Mouse (Mus musculus): Measurements from ENCODE around the gene Vill. TPM values are rescaled to one million over a fixed set of nuclear protein-coding genes. Genes with fewer than 3 reads are reported as not detected.

Vill gene
- polyA plus RNA-seq, 1 experiment = 37.0 TPM

DNA sequence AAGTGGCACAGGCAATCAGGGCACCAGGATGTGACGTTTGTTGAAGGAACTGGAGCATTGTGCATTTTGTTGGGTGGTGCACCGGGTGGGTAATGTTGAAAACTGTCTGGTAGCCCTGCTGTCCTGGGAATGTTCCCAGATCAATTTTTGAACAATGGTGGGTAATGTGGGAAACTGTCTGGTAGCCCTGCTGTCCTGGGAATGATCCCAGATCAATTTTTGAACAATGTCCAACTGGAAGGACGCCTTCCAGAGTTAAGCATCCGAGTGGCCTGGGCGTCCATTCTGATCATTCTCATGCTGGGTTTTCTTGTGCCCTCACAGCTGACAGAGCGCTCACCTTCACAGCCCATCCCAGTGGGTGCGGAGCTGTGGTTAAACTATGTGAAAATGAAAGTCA is 25.2 kb upstream of the Vill start:
- Histone ChIP-seq H3K27ac (ENCODE audit: insufficient read depth, low read length) (no peak overlapping the region), H3K4me1 (ENCODE audit: control insufficient read depth, insufficient read depth, low read length) (no peaks in the 10 kb centered on the region), H3K9ac (ENCODE audit: low read depth, poor library complexity, severe bottlenecking) (no peak overlapping the region), H3K9me3 (replicated peaks; ENCODE audit: control insufficient read depth, insufficient read depth, low read length, poor library complexity, severe bottlenecking) (no peaks in the 10 kb centered on the region), H3K36me3 (ENCODE audit: control insufficient read depth, insufficient read depth, low read length, poor library complexity, severe bottlenecking) (no peaks in the 10 kb centered on the region), H3K27me3 (ENCODE audit: control insufficient read depth, insufficient read depth, low read length, poor library complexity, severe bottlenecking) (no peaks in the 10 kb centered on the region), H3K4me3 (ENCODE audit: low read depth, low read length) (no peak overlapping the region)
- TF ChIP-seq EP300 (IDR thresholded peaks at IDR 0.05; ENCODE audit: insufficient read depth, low read depth, low read length) (no peak), POLR2A (IDR thresholded peaks at IDR 0.05; ENCODE audit: insufficient read depth, low read length) (no peak), CTCF (IDR thresholded peaks at IDR 0.05; ENCODE audit: low read depth, low read length) (no peak)

DNA sequence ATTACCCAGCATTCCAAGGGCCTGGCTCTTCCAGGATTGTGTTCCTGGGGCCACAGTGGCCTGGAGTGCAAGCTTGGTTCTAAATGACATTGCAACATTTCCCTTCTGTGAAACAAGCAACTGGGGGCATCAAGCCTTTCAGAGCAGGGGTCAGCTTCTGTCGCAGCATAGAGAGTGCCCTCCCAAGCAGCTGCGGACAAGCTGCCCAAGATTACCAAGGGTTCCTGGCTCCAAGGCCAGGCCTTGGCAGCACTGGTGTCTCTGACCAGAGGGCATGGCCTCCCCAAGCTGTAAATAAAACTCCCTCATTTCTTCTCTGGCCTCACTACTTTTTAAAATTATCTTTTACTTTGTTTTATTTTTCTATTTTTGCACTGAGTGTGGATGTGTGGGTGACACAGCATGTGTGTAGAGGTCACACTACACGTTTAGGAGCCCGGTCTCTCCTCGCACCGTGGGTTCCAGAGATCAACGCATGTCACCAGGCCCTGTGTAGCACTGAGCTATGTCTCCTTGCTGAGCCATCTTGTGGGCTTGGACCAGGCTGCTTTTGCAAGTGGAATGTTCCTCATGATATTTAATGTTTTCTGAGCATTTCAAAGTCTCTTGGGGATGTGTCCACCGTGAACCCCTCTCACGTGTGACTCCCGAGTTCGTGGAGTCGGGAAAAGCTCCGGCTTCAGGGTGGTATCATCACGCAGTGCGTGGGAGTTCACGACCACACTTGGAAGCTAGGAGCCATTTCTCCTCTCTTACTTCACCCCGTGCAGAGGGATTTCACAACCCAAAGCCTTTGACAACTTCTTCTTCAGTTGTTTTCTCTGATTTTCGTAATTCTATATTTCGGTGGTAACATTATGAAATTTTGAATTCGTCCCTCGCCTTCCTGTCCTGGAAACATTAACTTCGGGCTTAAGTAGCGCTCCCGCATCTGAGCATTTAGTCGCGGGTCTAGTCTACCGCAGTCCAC is 24.1 kb upstream of the Vill start:
- Histone ChIP-seq H3K27me3 (ENCODE audit: control insufficient read depth, insufficient read depth, low read length, poor library complexity, severe bottlenecking) (no peaks in the 10 kb centered on the region), H3K4me1 (ENCODE audit: control insufficient read depth, insufficient read depth, low read length) (no peaks in the 10 kb centered on the region), H3K4me3 (ENCODE audit: low read depth, low read length) (no peak overlapping the region)

DNA sequence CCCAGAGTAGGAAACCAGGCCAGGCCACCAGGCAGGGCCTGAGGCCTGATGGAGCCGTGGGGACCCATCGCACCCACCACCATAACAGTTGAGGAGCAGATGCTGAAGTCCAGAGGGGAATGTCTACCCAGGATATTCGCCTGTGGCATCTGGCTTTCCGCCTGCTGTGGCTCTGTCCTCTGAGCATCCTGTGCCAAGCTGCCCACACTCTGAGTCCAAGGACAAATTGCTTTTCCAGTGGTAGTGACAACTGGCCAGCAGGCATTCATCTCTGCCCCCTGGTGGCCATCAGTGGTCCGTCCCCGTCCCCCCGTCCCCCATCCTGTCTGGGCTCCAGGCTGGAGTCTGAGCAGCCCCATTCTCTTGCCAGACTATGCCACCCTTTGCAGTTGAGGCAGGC is 23.0 kb upstream of the Vill start:
- Histone ChIP-seq H3K4me1 (ENCODE audit: control insufficient read depth, insufficient read depth, low read length) (no peaks in the 10 kb centered on the region), H3K9me3 (replicated peaks; ENCODE audit: control insufficient read depth, insufficient read depth, low read length, poor library complexity, severe bottlenecking) (no peaks in the 10 kb centered on the region), H3K4me3 (ENCODE audit: low read depth, low read length) (no peak overlapping the region), H3K9ac (ENCODE audit: low read depth, poor library complexity, severe bottlenecking) (no peak overlapping the region), H3K36me3 (ENCODE audit: control insufficient read depth, insufficient read depth, low read length, poor library complexity, severe bottlenecking) (no peaks in the 10 kb centered on the region), H3K27me3 (ENCODE audit: control insufficient read depth, insufficient read depth, low read length, poor library complexity, severe bottlenecking) (no peaks in the 10 kb centered on the region), H3K27ac (ENCODE audit: insufficient read depth, low read length) (no peak overlapping the region)
- TF ChIP-seq POLR2A (IDR thresholded peaks at IDR 0.05; ENCODE audit: insufficient read depth, low read length) = no peak
- peak; percentile 89 for TF ChIP-seq CTCF (IDR thresholded peaks at IDR 0.05; ENCODE audit: low read depth, low read length)
- no peak for TF ChIP-seq EP300 (IDR thresholded peaks at IDR 0.05; ENCODE audit: insufficient read depth, low read depth, low read length)

More for the DNA sequence above, 24.1 kb upstream of the Vill start:
- H3K27ac ChIP-seq (ENCODE audit: insufficient read depth, low read length) = no peak overlapping the region
- no peak overlapping the region for H3K9ac ChIP-seq (ENCODE audit: low read depth, poor library complexity, severe bottlenecking)
- TF ChIP-seq CTCF (IDR thresholded peaks at IDR 0.05; ENCODE audit: low read depth, low read length) = no peak
- TF ChIP-seq POLR2A (IDR thresholded peaks at IDR 0.05; ENCODE audit: insufficient read depth, low read length) = no peak
- TF ChIP-seq EP300 (IDR thresholded peaks at IDR 0.05; ENCODE audit: insufficient read depth, low read depth, low read length) = no peak
- H3K9me3 ChIP-seq (replicated peaks; ENCODE audit: control insufficient read depth, insufficient read depth, low read length, poor library complexity, severe bottlenecking) = no peaks in the 10 kb centered on the region
- no peaks in the 10 kb centered on the region for H3K36me3 ChIP-seq (ENCODE audit: control insufficient read depth, insufficient read depth, low read length, poor library complexity, severe bottlenecking)

DNA sequence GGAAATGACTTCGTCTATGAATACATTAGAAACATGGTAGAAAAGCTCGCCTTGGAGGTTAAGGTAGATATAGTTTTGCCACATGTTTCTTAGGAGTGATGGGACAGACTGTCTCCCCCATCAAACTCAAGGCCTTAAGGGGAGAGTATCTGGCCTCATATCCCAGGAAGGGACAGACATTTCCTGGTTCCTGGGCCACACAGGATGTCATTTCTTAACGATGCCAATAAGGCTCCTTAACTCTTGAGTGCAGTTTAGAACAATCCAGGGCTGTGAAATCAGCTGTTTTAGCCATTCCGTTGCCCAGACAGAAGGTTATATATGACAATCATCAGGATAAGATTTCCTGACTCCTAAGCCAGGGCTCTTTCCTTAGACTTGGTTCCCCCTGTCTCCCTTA is 21.5 kb upstream of the Vill start:
- H3K4me3 ChIP-seq (ENCODE audit: low read depth, low read length) = no peak overlapping the region
- no peak for TF ChIP-seq POLR2A (IDR thresholded peaks at IDR 0.05; ENCODE audit: insufficient read depth, low read length)
- no peak for TF ChIP-seq EP300 (IDR thresholded peaks at IDR 0.05; ENCODE audit: insufficient read depth, low read depth, low read length)
- TF ChIP-seq CTCF (IDR thresholded peaks at IDR 0.05; ENCODE audit: low read depth, low read length) = no peak
- H3K27me3 ChIP-seq (ENCODE audit: control insufficient read depth, insufficient read depth, low read length, poor library complexity, severe bottlenecking) = no peaks in the 10 kb centered on the region
- no peak overlapping the region for H3K27ac ChIP-seq (ENCODE audit: insufficient read depth, low read length)
- H3K36me3 ChIP-seq (ENCODE audit: control insufficient read depth, insufficient read depth, low read length, poor library complexity, severe bottlenecking) = no peaks in the 10 kb centered on the region
- H3K9ac ChIP-seq (ENCODE audit: low read depth, poor library complexity, severe bottlenecking) = no peak overlapping the region
- no peaks in the 10 kb centered on the region for H3K4me1 ChIP-seq (ENCODE audit: control insufficient read depth, insufficient read depth, low read length)
- no peaks in the 10 kb centered on the region for H3K9me3 ChIP-seq (replicated peaks; ENCODE audit: control insufficient read depth, insufficient read depth, low read length, poor library complexity, severe bottlenecking)

DNA sequence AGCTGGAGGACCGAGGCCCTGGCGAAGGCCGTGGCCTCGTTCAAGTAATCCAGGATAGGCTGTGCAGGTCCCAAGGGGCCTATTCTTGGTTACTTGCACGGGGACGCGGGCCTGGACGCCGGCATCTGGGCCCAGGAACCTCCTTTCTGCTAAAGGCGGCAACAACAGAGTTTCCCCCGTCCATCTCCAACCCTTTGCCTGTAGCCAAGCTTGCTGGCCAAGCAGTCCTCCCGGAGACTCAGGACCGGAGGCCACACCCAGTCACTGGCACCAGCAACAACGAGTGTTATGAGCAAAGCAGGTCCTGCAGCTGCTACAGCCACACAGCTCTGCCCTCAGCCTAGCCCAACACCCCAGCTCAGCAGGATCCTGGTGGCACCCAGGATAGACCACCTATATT is 20.8 kb upstream of the Vill start:
- no peak overlapping the region for H3K9ac ChIP-seq (ENCODE audit: low read depth, poor library complexity, severe bottlenecking)
- H3K27ac ChIP-seq (ENCODE audit: insufficient read depth, low read length) = no peak overlapping the region
- H3K9me3 ChIP-seq (replicated peaks; ENCODE audit: control insufficient read depth, insufficient read depth, low read length, poor library complexity, severe bottlenecking) = no peaks in the 10 kb centered on the region
- H3K4me3 ChIP-seq (ENCODE audit: low read depth, low read length) = no peak overlapping the region
- TF ChIP-seq EP300 (IDR thresholded peaks at IDR 0.05; ENCODE audit: insufficient read depth, low read depth, low read length) = no peak
- no peak for TF ChIP-seq CTCF (IDR thresholded peaks at IDR 0.05; ENCODE audit: low read depth, low read length)
- TF ChIP-seq POLR2A (IDR thresholded peaks at IDR 0.05; ENCODE audit: insufficient read depth, low read length) = no peak
- H3K27me3 ChIP-seq (ENCODE audit: control insufficient read depth, insufficient read depth, low read length, poor library complexity, severe bottlenecking) = no peaks in the 10 kb centered on the region
- H3K4me1 ChIP-seq (ENCODE audit: control insufficient read depth, insufficient read depth, low read length) = no peaks in the 10 kb centered on the region
- H3K36me3 ChIP-seq (ENCODE audit: control insufficient read depth, insufficient read depth, low read length, poor library complexity, severe bottlenecking) = no peaks in the 10 kb centered on the region

DNA sequence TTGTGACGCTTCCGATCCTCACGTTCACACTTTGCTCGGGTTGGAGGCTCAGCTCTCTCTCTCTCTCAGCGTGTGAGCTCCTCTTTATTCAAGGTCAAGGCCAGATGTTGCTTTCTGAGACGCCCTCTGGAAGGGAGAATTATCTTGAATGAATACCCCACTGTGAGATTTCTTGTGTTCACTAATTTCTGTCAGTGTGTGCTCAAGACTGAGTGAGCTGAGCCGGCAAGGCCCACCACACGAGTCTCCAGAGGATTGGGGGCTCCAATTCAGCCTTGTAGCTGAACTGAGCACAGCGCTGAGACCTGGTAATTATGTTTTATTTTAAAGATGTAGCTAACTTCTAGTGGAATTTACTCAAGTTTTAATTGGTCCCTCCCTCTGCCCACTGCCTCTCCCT is 20.0 kb upstream of the Vill start:
- H3K9me3 ChIP-seq (replicated peaks; ENCODE audit: control insufficient read depth, insufficient read depth, low read length, poor library complexity, severe bottlenecking) = no peaks in the 10 kb centered on the region
- no peaks in the 10 kb centered on the region for H3K27me3 ChIP-seq (ENCODE audit: control insufficient read depth, insufficient read depth, low read length, poor library complexity, severe bottlenecking)
- no peaks in the 10 kb centered on the region for H3K4me1 ChIP-seq (ENCODE audit: control insufficient read depth, insufficient read depth, low read length)
- no peak overlapping the region for H3K4me3 ChIP-seq (ENCODE audit: low read depth, low read length)
- H3K36me3 ChIP-seq (ENCODE audit: control insufficient read depth, insufficient read depth, low read length, poor library complexity, severe bottlenecking) = no peaks in the 10 kb centered on the region
- TF ChIP-seq CTCF (IDR thresholded peaks at IDR 0.05; ENCODE audit: low read depth, low read length) (no peak), EP300 (IDR thresholded peaks at IDR 0.05; ENCODE audit: insufficient read depth, low read depth, low read length) (no peak), POLR2A (IDR thresholded peaks at IDR 0.05; ENCODE audit: insufficient read depth, low read length) (no peak)
- H3K9ac ChIP-seq (ENCODE audit: low read depth, poor library complexity, severe bottlenecking) = no peak overlapping the region
- no peak overlapping the region for H3K27ac ChIP-seq (ENCODE audit: insufficient read depth, low read length)

Measured in ES-Bruce4 (cell line).